Comparison of ENCODE assay signal across 8 mouse cellular contexts in genomic region chr7:73524454-73524952, GRCm38 (mm10). TPM values are rescaled to one million over a fixed set of nuclear protein-coding genes. Genes with fewer than 3 reads are reported as not detected.
A peak's percentile ranks its signal among the peaks of the same experiment; 100 is the strongest.
DNase-seq lines count a peak whose midpoint lies in the region; ATAC-seq and TF ChIP-seq lines count a peak whose summit lies in the region.

No protein-coding gene starts in this region.

- DNase-seq in 416B (ENCODE audit: low read depth) (peak; percentile 93), MEL (ENCODE audit: low read depth, low spot score) (peak; percentile 75)
- peak; percentile 77 to 84 for DNase-seq in heart, adult 9 months (ENCODE audit: low spot score in 2 of 2)
- DNase-seq in liver, postnatal 0 days: peak; percentile 40
- DNase-seq in neural tube, embryonic 11.5 days (ENCODE audit: low spot score): peak; percentile 41
- DNase-seq in ovary, adult 18-20 months (ENCODE audit: low spot score): no peak

- peaks cover 9% of the 10 kb centered on the region for H3K79me2 ChIP-seq in MEL (ENCODE audit: control insufficient read depth, insufficient read depth, low read length, poor library complexity)

- peak; percentile 63; the same call in 1 of the 2 replicates for ATAC-seq in kidney, embryonic 14.5 days (ENCODE audit: low FRiP score, low TSS enrichment)
- peak; percentile 76 for ATAC-seq in liver, postnatal 0 days
- ATAC-seq in neural tube, embryonic 11.5 days (ENCODE audit: insufficient read depth, low FRiP score, low TSS enrichment): 0 out of 2 replicates have a peak, but pooled peaks have one; percentile 45

- TF ChIP-seq POLR2A in MEL (IDR thresholded peaks at IDR 0.05; ENCODE audit: control insufficient read depth in 1 of 2, insufficient read depth in 1 of 2, low read depth in 1 of 2, low read length in 2 of 2, poor library complexity in 1 of 2): no peak
- TF ChIP-seq POLR2A in cortical plate, adult 2 months (IDR thresholded peaks at IDR 0.05; ENCODE audit: extremely low read depth, insufficient read depth, low read length): no peak

- no peaks in the 10 kb centered on the region for H3K27me3 ChIP-seq in MEL (ENCODE audit: control insufficient read depth in 1 of 2, insufficient read depth in 2 of 2, low read length in 2 of 2)
- H3K27me3 ChIP-seq in kidney, embryonic 14.5 days (ENCODE audit: control insufficient read depth, insufficient read depth, low read length): no peaks in the 10 kb centered on the region
- no peaks in the 10 kb centered on the region for H3K27me3 ChIP-seq in liver, postnatal 0 days (ENCODE audit: insufficient read depth, low read length)
- no peaks in the 10 kb centered on the region for H3K27me3 ChIP-seq in neural tube, embryonic 11.5 days (ENCODE audit: control insufficient read depth, insufficient read depth, low read length)

- H3K4me3 ChIP-seq in MEL (ENCODE audit: control insufficient read depth in 1 of 2, insufficient read depth in 1 of 2, low read depth in 2 of 2, low read length in 2 of 2): no peak overlapping the region
- H3K4me3 ChIP-seq in cortical plate, adult 2 months (ENCODE audit: insufficient read depth, low read length): no peak overlapping the region
- H3K4me3 ChIP-seq in kidney, embryonic 14.5 days (ENCODE audit: low read length): no peak overlapping the region
- H3K4me3 ChIP-seq in liver, postnatal 0 days (ENCODE audit: low read depth, low read length): no peak overlapping the region
- no peak overlapping the region for H3K4me3 ChIP-seq in neural tube, embryonic 11.5 days (ENCODE audit: low read depth, low read length)

- peak; percentile 90 for TF ChIP-seq RAD21 in MEL (IDR thresholded peaks at IDR 0.05; ENCODE audit: low read depth, low read length)

- no peak overlapping the region for H3K9ac ChIP-seq in MEL (ENCODE audit: control insufficient read depth, low read depth, low read length, poor library complexity, severe bottlenecking)
- 0 out of 2 replicates have a peak overlapping the region, but pooled peaks have one; percentile 13 for H3K9ac ChIP-seq in kidney, embryonic 14.5 days (ENCODE audit: low read depth, low read length)
- peak overlapping the region; percentile 11; the same call in 1 of the 2 replicates for H3K9ac ChIP-seq in liver, postnatal 0 days (replicated peaks)
- H3K9ac ChIP-seq in neural tube, embryonic 11.5 days (ENCODE audit: low read length): no peak overlapping the region

- no peaks in the 10 kb centered on the region for H3K9me3 ChIP-seq in MEL (replicated peaks; ENCODE audit: insufficient read depth, low read length)
- H3K9me3 ChIP-seq in kidney, embryonic 14.5 days (ENCODE audit: control insufficient read depth, low read length): no peaks in the 10 kb centered on the region
- H3K9me3 ChIP-seq in liver, postnatal 0 days (ENCODE audit: low read length): no peaks in the 10 kb centered on the region
- H3K9me3 ChIP-seq in neural tube, embryonic 11.5 days (ENCODE audit: control insufficient read depth, low read length): no peaks in the 10 kb centered on the region

- 32% methylated on average over 9 of the region's 9 CpGs for WGBS in kidney, embryonic 14.5 days
- WGBS in liver, postnatal 0 days (ENCODE audit: insufficient replicate concordance): 26% methylated on average over 9 of the region's 9 CpGs
- WGBS in neural tube, embryonic 11.5 days: 45% methylated on average over 9 of the region's 9 CpGs

- peak; percentile 62 to 90 (median 88) for TF ChIP-seq CTCF in MEL (IDR thresholded peaks at IDR 0.05 in 2 of 3, conservative IDR thresholded peaks at IDR 0.05 in 1 of 3; ENCODE audit: control insufficient read depth in 1 of 3, insufficient read depth in 1 of 3, low read depth in 2 of 3, low read length in 3 of 3, poor library complexity in 1 of 3, severe bottlenecking in 1 of 3)
- peak; percentile 73 for TF ChIP-seq CTCF in cortical plate, adult 2 months (IDR thresholded peaks at IDR 0.05; ENCODE audit: extremely low read depth, insufficient read depth, low read length)
- peak; percentile 93 for TF ChIP-seq CTCF in liver, postnatal 0 days (IDR thresholded peaks at IDR 0.05; ENCODE audit: low read depth)

- H3K4me1 ChIP-seq in MEL (ENCODE audit: control insufficient read depth in 1 of 2, insufficient read depth in 2 of 2, low read length in 2 of 2): peaks cover 3 to 12% of the 10 kb centered on the region in 2 experiments; a peak in 3 of 4 replicates
- H3K4me1 ChIP-seq in cortical plate, adult 2 months (ENCODE audit: control insufficient read depth, insufficient read depth, low read length): peaks cover 6% of the 10 kb centered on the region; the same call in 1 of the 2 replicates
- peaks cover 9% of the 10 kb centered on the region for H3K4me1 ChIP-seq in kidney, embryonic 14.5 days (ENCODE audit: control insufficient read depth, insufficient read depth, low read length)
- peaks cover 12% of the 10 kb centered on the region for H3K4me1 ChIP-seq in liver, postnatal 0 days (ENCODE audit: insufficient read depth)
- H3K4me1 ChIP-seq in neural tube, embryonic 11.5 days (ENCODE audit: control insufficient read depth, insufficient read depth, low read length): peaks cover 7% of the 10 kb centered on the region; the same call in 1 of the 2 replicates

- H3K4me2 ChIP-seq in kidney, embryonic 14.5 days (replicated peaks; ENCODE audit: low read depth, low read length): no peak overlapping the region; the same call in 1 of the 2 replicates
- no peak overlapping the region for H3K4me2 ChIP-seq in liver, postnatal 0 days (ENCODE audit: low read depth, low read length)
- no peak overlapping the region for H3K4me2 ChIP-seq in neural tube, embryonic 11.5 days (ENCODE audit: low read depth)

- no peak overlapping the region for H3K27ac ChIP-seq in MEL (ENCODE audit: control insufficient read depth, low read depth, low read length)
- 0 out of 2 replicates have a peak overlapping the region, but pooled peaks have one; percentile 8 for H3K27ac ChIP-seq in cortical plate, adult 2 months (ENCODE audit: insufficient read depth, low read length)
- H3K27ac ChIP-seq in kidney, embryonic 14.5 days (ENCODE audit: low read depth, low read length): peak overlapping the region; percentile 89
- peak overlapping the region; percentile 79 for H3K27ac ChIP-seq in liver, postnatal 0 days (ENCODE audit: low read depth)
- peak overlapping the region; percentile 47; the same call in 1 of the 2 replicates for H3K27ac ChIP-seq in neural tube, embryonic 11.5 days (ENCODE audit: low read depth, low read length)

- peaks cover 3 to 26% of the 10 kb centered on the region in 2 experiments; a peak in 3 of 4 replicates for H3K36me3 ChIP-seq in MEL (ENCODE audit: control insufficient read depth in 1 of 2, insufficient read depth in 2 of 2, low read length in 2 of 2)
- peaks cover 23% of the 10 kb centered on the region for H3K36me3 ChIP-seq in kidney, embryonic 14.5 days (ENCODE audit: control insufficient read depth, insufficient read depth, low read length)
- H3K36me3 ChIP-seq in liver, postnatal 0 days (replicated peaks; ENCODE audit: insufficient read depth, low read length): peaks cover 51% of the 10 kb centered on the region
- peaks cover under 1% of the 10 kb centered on the region; the same call in 1 of the 2 replicates for H3K36me3 ChIP-seq in neural tube, embryonic 11.5 days (ENCODE audit: control insufficient read depth, insufficient read depth, low read length)

- no peak for TF ChIP-seq EP300 in MEL (IDR thresholded peaks at IDR 0.05; ENCODE audit: low read depth in 1 of 2, low read length in 2 of 2)
- peak; percentile 51 for TF ChIP-seq EP300 in liver, postnatal 0 days (IDR thresholded peaks at IDR 0.05; ENCODE audit: low read depth)

TF ChIP-seq in MEL, 35 proteins besides CTCF, POLR2A, EP300 and RAD21:
- no peak for TF ChIP-seq ZMIZ1 (IDR thresholded peaks at IDR 0.05; ENCODE audit: low read depth, low read length)
- peak; percentile 90 for TF ChIP-seq SMC3 (IDR thresholded peaks at IDR 0.05; ENCODE audit: low read depth, low read length)
- TF ChIP-seq MYC (IDR thresholded peaks at IDR 0.05; ENCODE audit: low read depth, low read length): no peak
- TF ChIP-seq SIN3A (IDR thresholded peaks at IDR 0.05; ENCODE audit: low read length): 0 out of 2 replicates have a peak, but pooled peaks have one; percentile 20
- peak; percentile 91 for TF ChIP-seq ZC3H11A (IDR thresholded peaks at IDR 0.05; ENCODE audit: low read depth, low read length)
- TF ChIP-seq ZNF384 (IDR thresholded peaks at IDR 0.05; ENCODE audit: low read depth, low read length): peak; percentile 58; the same call in 1 of the 2 replicates

RNA-seq across cellular contexts. Expression of gene Chd2, which starts 17.1 kb away (rescaled TPM):
- total RNA-seq in MEL (2012; rRNA removed): 9.9 and 16.9 TPM in 2 replicates
- polyA plus RNA-seq in MEL (2012; ENCODE audit: insufficient read depth in 1 of 2, insufficient read length in 2 of 2, low read depth in 1 of 2, low replicate concordance in 2 of 2, missing spikeins in 1 of 2): 100 to 1,000 TPM in 1 of 2 experiments, 10 to 100 TPM in 1; 21.4 to 275 TPM
- 31.6 and 33.5 TPM in 2 replicates for polyA plus RNA-seq in cortical plate, adult 2 months (2012; rRNA removed)
- 43.7 and 70.9 TPM in 2 replicates for polyA plus RNA-seq in kidney, embryonic 14.5 days (2014; fragmentation: Nextera tagmentation; extraction: Ambion mirVana)
- 14.1 and 17.2 TPM in 2 replicates for polyA plus RNA-seq in liver, postnatal 0 days (2015; fragmentation: Nextera tagmentation; extraction: Ambion mirVana)
- polyA plus RNA-seq in neural tube, embryonic 11.5 days (2014; fragmentation: Nextera tagmentation; extraction: Ambion mirVana): 43.7 and 44.7 TPM in 2 replicates

Comparison
In these comparisons a context has a peak if more than half of its experiments do, and no peak if none do; other contexts are left out.
1. H3K9ac ChIP-seq: peak in kidney, embryonic 14.5 days (single experiment) and liver, postnatal 0 days (single experiment); none in MEL (single experiment) and neural tube, embryonic 11.5 days (single experiment).
2. Peak in every context shown above with its lines, with median percentiles within 50 percentile points of each other: CTCF ChIP-seq and ATAC-seq.